Mouse (Mus musculus) retina, adult 2 months (tissue): ENCODE data around the gene Cass4.

Experiments used
- DNase-seq: peaks from one replicate; pipeline ENCODE4 v3.0.0-alpha.2; 2012; ENCODE audit warnings: low read depth, low spot score

Cass4 gene

GRCm38 (mm10) chr2:172481654-172482385, 88.2 kb downstream of the Cass4 start:
- no peak for DNase-seq
